Mouse (Mus musculus): ENCODE data around the gene Tnnt3.

- no peak for TF ChIP-seq ZC3H11A (IDR thresholded peaks at IDR 0.05; ENCODE audit: low read depth, low read length)
- TF ChIP-seq POLR2A (IDR thresholded peaks at IDR 0.05; ENCODE audit: low read depth, low read length): no peak
- no peak for TF ChIP-seq CHD2 (IDR thresholded peaks at IDR 0.05; ENCODE audit: low read length)
- TF ChIP-seq MAZ (IDR thresholded peaks at IDR 0.05; ENCODE audit: low read depth, low read length): no peak
- TF ChIP-seq MAFK (IDR thresholded peaks at IDR 0.05; ENCODE audit: insufficient replicate concordance, low read length): no peak
- TF ChIP-seq CTCF (conservative IDR thresholded peaks at IDR 0.05 in 1 of 2, IDR thresholded peaks at IDR 0.05 in 1 of 2; ENCODE audit: low read depth in 2 of 2, low read length in 2 of 2): no peak
- TF ChIP-seq RAD21 (IDR thresholded peaks at IDR 0.05; ENCODE audit: low read depth, low read length): no peak
- no peak for TF ChIP-seq USF1 (IDR thresholded peaks at IDR 0.05; ENCODE audit: low read depth, low read length)
- no peak for TF ChIP-seq CHD1 (IDR thresholded peaks at IDR 0.05; ENCODE audit: low read depth, low read length)
- no peak for TF ChIP-seq ELF1 (IDR thresholded peaks at IDR 0.05; ENCODE audit: low read depth, low read length)
- no peak for TF ChIP-seq GABPA (IDR thresholded peaks at IDR 0.05; ENCODE audit: insufficient replicate concordance, low read depth, low read length)
Observed at GRCm38 (mm10) chr7:142476795-142477452, 21.7 kb upstream of the Tnnt3 start.

Measured in CH12.LX (cell line).